Mouse (Mus musculus) limb, embryonic 10.5 days (tissue): Measurements from ENCODE around the gene Wrnip1. TPM values are rescaled to one million over a fixed set of nuclear protein-coding genes. Genes with fewer than 3 reads are reported as not detected.
"Not testable (repeated sequence)": the region's sequence is repeated elsewhere in the genome, so short reads cannot be mapped to it uniquely, and the experiment has no call there.

Source experiments
- DNase-seq: peaks from one replicate; pipeline ENCODE4 v3.0.0-alpha.2; 2017; ENCODE audit warnings: low spot score
- H3K27ac ChIP-seq: fragments of 300-500 bp; sonication (generic); 2 replicates; pipeline ENCODE4 v1.5.1; 2016; ENCODE audit warnings: mild to moderate bottlenecking
- H3K27me3 ChIP-seq: fragments of 300-500 bp; sonication (generic); 2 replicates; pipeline ENCODE4 v1.6.1; 2016; ENCODE audit warnings: low read depth, mild to moderate bottlenecking; ENCODE audit not compliant: poor library complexity, severe bottlenecking
- H3K36me3 ChIP-seq: fragments of 300-500 bp; sonication (generic); 2 replicates; pipeline ENCODE4 v1.6.1; 2016; ENCODE audit warnings: mild to moderate bottlenecking, moderate library complexity
- H3K4me1 ChIP-seq: fragments of 300-500 bp; sonication (generic); 2 replicates; pipeline ENCODE4 v1.6.1; 2016
- H3K4me3 ChIP-seq: fragments of 300-500 bp; sonication (generic); 2 replicates; pipeline ENCODE4 v1.5.1; 2016; ENCODE audit warnings: mild to moderate bottlenecking, moderate library complexity
- H3K9me3 ChIP-seq: fragments of 300-500 bp; sonication (generic); replicated peaks from 2 replicates; pipeline ENCODE4 v1.6.1; 2016; ENCODE audit warnings: mild to moderate bottlenecking
- WGBS: fragments of 180-500 bp; shearing (Covaris S2); methylation state at CpG from one replicate; pipeline ENCODE4 v1.1.7; 2016; 5-methylcytosine and 5-hydroxymethylcytosine counted together
- polyA plus RNA-seq: library from polyadenylated mRNA; unstranded; fragments of >200 nt; fragmentation: Nextera tagmentation; extraction: Ambion mirVana; gene quantifications from 2 replicates; pipeline ENCODE4 v1.2.1, GENCODE M21; 2016

The Wrnip1 gene
- polyA plus RNA-seq, 1 experiment from 2014 or later: 20.6 TPM

- 91% methylated on average over 4 of the region's 4 CpGs for WGBS
- not testable (repeated sequence) for H3K36me3 ChIP-seq, H3K27me3 ChIP-seq, DNase-seq, H3K4me1 ChIP-seq, H3K9me3 ChIP-seq, H3K4me3 ChIP-seq, H3K27ac ChIP-seq
Observed at GRCm38 (mm10) chr13:32868233-32868632, 66.4 kb downstream of the Wrnip1 start.

DNA sequence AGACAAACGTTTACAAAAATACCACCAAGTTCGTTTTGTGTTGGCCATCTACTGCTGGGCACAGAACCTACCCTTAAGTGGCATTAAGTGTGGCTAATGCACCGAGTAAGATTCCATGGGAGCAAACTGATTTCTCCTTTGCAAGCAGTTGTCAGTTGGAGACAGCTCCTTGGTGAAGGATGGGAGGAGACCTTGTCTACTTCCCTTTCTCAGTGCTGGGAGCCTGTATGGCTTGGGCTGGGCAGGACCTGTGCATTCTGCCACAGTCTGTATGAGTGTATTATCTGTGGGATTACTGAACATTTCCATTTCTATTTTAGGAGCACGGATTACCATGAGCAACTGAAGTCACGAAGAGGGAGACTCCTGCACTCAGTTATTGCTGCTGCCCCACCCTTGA lies 67.0 kb downstream of the Wrnip1 start:
- H3K27ac ChIP-seq: no peak overlapping the region
- H3K36me3 ChIP-seq: no peaks in the 10 kb centered on the region
- WGBS: 84% methylated on average over 5 of the region's 5 CpGs
- H3K4me1 ChIP-seq: no peaks in the 10 kb centered on the region
- H3K4me3 ChIP-seq: no peak overlapping the region
- H3K9me3 ChIP-seq: no peaks in the 10 kb centered on the region
- no peak for DNase-seq
- H3K27me3 ChIP-seq: no peaks in the 10 kb centered on the region

Other genes starting within 250 kb of the Wrnip1 start
- gene Mylk4, start 18.1 kb upstream of the Wrnip1 start, polyA plus RNA-seq: 0.13 and 0.26 TPM in 2 replicates
- gene D930007J09Rik, start 811 bp downstream of the Wrnip1 start, polyA plus RNA-seq: not detected in 2 replicates
- 0.46 and 2.1 TPM in 2 replicates for gene Serpinb1a, start 49.1 kb downstream of the Wrnip1 start, polyA plus RNA-seq
- gene Serpinb1c, start 96.2 kb downstream of the Wrnip1 start, polyA plus RNA-seq: not detected in 2 replicates
- 0.33 and 0.50 TPM in 2 replicates for gene Serpinb6b, start 163.2 kb downstream of the Wrnip1 start, polyA plus RNA-seq
- 0.84 and 1.0 TPM in 2 replicates for gene Serpinb9, start 201.2 kb downstream of the Wrnip1 start, polyA plus RNA-seq
- gene Serpinb9b, start 225.4 kb downstream of the Wrnip1 start, polyA plus RNA-seq: not detected in 2 replicates